Mouse (Mus musculus) stomach, embryonic 14.5 days (tissue): ENCODE measurements around the gene Rab7b. TPM values are rescaled to one million over a fixed set of nuclear protein-coding genes. Genes with fewer than 3 reads are reported as not detected.

Experiments used
- ATAC-seq: fragments of 200-750 bp; cut with Nextera tagmentation; 2 replicates; pipeline ENCODE4 v1.8.0; 2017; ENCODE audit warnings: low read depth, moderate TSS enrichment; ENCODE audit not compliant: insufficient number of reproducible peaks, insufficient read depth, low FRiP score
- H3K27ac ChIP-seq: fragments of 300-500 bp; sonication (generic); 2 replicates; pipeline ENCODE4 v1.5.1; 2014; ENCODE audit warnings: mild to moderate bottlenecking, low read length, moderate library complexity, mixed read lengths
- H3K27me3 ChIP-seq: fragments of 300-500 bp; sonication (generic); 2 replicates; pipeline ENCODE4 v1.6.1; 2014; ENCODE audit warnings: low read length, control low read depth, mixed read lengths; ENCODE audit not compliant: control insufficient read depth, insufficient read depth
- H3K36me3 ChIP-seq: fragments of 300-500 bp; sonication (generic); 2 replicates; pipeline ENCODE4 v1.6.1; 2014; ENCODE audit warnings: mild to moderate bottlenecking, control low read depth, low read length, moderate library complexity, mixed read lengths; ENCODE audit not compliant: control insufficient read depth, insufficient read depth
- H3K4me1 ChIP-seq: fragments of 300-500 bp; sonication (generic); 2 replicates; pipeline ENCODE4 v1.6.1; 2014; ENCODE audit warnings: low read length, control low read depth, mixed read lengths; ENCODE audit not compliant: control insufficient read depth, insufficient read depth
- H3K4me2 ChIP-seq: fragments of 300-500 bp; sonication (generic); replicated peaks from 2 replicates; pipeline ENCODE4 v1.6.1; 2014; ENCODE audit warnings: low read depth, low read length, control low read depth
- H3K4me3 ChIP-seq: fragments of 300-500 bp; sonication (generic); 2 replicates; pipeline ENCODE4 v1.5.1; 2014; ENCODE audit warnings: low read depth, low read length, control low read depth
- H3K9ac ChIP-seq: fragments of 300-500 bp; sonication (generic); replicated peaks from 2 replicates; pipeline ENCODE4 v1.6.1; 2014; ENCODE audit warnings: low read depth, mild to moderate bottlenecking, control low read depth, low read length, moderate library complexity, mixed read lengths
- H3K9me3 ChIP-seq: fragments of 300-500 bp; sonication (generic); 2 replicates; pipeline ENCODE4 v1.6.1; 2016; ENCODE audit warnings: low read depth, low read length, control low read depth; ENCODE audit not compliant: control insufficient read depth
- WGBS: fragments of 180-500 bp; shearing (Covaris S2); extraction: QIAGEN DNeasy Blood & Tissue Kit; methylation state at CpG from one replicate; pipeline ENCODE4 v1.1.7; 2014; 5-methylcytosine and 5-hydroxymethylcytosine counted together
- polyA plus RNA-seq: library from polyadenylated mRNA; unstranded; fragments of >200 nt; fragmentation: Nextera tagmentation; extraction: Ambion mirVana; gene quantifications from 2 replicates; pipeline ENCODE4 v1.2.1, GENCODE M21; 2014

Rab7b gene
- polyA plus RNA-seq, 1 experiment from 2014 or later = 3.9 TPM

- no peak for ATAC-seq
Measured at GRCm38 (mm10) chr1:131660266-131660665, 28.2 kb upstream of the Rab7b start.

DNA sequence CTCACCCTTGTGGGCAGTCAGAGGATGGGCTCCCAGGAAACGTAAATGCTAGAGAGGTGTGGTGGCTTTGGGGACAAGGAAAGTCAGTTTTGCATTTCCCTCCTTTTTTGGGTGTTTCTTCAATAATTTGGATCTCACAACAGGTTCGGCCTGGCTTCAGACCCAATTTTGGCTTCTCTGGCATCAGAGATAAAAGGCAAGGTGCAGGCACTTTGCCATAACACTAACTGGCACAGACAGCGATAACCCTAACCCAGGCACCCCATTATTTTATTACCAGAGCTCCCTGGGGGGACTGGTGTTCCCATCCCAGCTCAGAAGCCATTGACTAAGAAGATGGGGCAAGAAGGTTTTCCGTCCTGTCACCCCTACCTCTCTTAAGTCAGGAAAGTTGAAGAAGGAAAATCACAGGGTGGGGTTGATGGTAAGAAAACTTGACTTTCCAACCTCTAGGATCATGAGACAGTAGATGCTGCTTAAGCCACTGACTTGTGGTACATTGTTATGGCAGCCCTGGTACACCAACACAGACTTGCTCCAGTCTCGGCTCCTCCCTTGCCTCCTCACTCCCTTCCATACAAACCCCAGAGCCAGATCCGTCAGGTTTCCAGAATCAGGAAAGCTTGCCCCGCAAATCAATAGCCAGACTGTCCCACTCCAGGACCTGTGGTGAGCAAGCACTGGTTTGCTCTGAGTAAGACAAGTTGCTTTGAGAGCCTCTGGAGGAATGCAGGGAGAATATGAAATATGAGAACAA, 27.6 kb upstream of the Rab7b start:
- Histone ChIP-seq H3K9ac (no peak overlapping the region), H3K27ac (no peak overlapping the region), H3K4me2 (no peak overlapping the region), H3K4me3 (no peak overlapping the region), H3K4me1 (peaks cover 4% of the 10 kb centered on the region; the same call in 1 of the 2 replicates), H3K27me3 (no peaks in the 10 kb centered on the region), H3K36me3 (no peaks in the 10 kb centered on the region), H3K9me3 (no peaks in the 10 kb centered on the region)
- WGBS = 70% methylated on average over 7 of the region's 7 CpGs
- no peak for ATAC-seq

More at GRCm38 (mm10) chr1:131660266-131660665, 28.2 kb upstream of the Rab7b start:
- no peak overlapping the region for H3K27ac ChIP-seq
- no peak overlapping the region for H3K4me3 ChIP-seq
- H3K36me3 ChIP-seq = no peaks in the 10 kb centered on the region
- peaks cover 4% of the 10 kb centered on the region; the same call in 1 of the 2 replicates for H3K4me1 ChIP-seq
- no peaks in the 10 kb centered on the region for H3K9me3 ChIP-seq
- no peak overlapping the region for H3K9ac ChIP-seq
- no peaks in the 10 kb centered on the region for H3K27me3 ChIP-seq
- no peak overlapping the region for H3K4me2 ChIP-seq
- 81% methylated on average over 2 of the region's 2 CpGs for WGBS

DNA sequence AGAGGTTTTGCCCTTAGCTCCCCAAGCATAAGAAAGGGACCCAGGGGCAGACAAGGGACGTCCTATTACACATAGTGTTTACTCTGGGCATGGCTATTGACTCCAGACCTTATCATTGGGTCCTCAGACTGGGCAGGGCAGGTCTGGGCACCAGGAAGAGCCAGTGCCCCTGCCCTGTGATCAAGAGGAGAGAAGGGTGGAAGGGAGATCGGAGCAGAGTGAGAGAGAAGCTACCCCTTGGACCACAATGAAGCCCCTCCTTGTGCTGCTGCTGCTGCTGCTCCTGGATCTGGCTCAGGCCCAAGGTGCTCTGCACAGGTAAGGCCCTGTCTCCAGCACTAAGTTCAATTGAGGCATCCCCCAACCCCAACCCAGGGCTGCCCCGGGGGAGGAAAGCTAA, 26.7 kb upstream of the Rab7b start:
- H3K4me2 ChIP-seq = no peak overlapping the region
- no peaks in the 10 kb centered on the region for H3K9me3 ChIP-seq
- 62% methylated on average over 3 of the region's 3 CpGs for WGBS
- no peaks in the 10 kb centered on the region for H3K36me3 ChIP-seq
- H3K27me3 ChIP-seq = no peaks in the 10 kb centered on the region
- H3K4me1 ChIP-seq = peaks cover 4% of the 10 kb centered on the region; the same call in 1 of the 2 replicates
- peak; percentile 75 for ATAC-seq
- H3K9ac ChIP-seq = no peak overlapping the region
- no peak overlapping the region for H3K27ac ChIP-seq
- no peak overlapping the region for H3K4me3 ChIP-seq

DNA sequence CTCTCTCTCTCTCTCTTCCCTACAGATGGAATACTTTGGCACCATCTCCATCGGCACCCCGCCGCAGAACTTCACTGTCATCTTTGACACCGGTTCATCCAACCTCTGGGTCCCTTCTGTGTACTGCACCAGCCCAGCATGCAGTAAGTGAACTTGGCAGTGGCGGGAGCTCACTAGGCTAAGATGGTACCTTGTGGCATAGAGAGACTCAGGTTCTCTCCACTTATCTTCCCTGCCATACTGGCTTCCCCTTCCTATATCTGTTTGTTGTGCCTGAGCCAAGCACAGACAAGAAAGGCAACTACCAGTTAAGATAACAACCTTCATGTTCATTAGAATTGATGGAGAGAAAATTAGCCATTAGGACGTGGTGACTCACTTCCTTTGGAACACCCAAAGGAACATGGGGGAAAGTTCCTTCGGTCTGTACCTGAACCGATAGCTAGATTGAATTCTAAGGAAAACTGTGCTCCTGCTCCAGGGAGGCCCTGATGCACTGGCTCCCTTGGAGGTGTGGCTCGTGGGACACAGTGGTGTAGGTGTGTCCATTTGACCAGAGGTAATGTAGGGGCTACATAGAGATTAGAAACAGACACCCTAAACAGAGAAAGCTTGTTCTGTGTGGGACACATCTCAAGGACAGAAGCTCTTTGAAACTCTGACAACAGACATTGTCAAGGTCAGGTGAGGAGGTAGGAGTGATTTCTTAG, 25.1 kb upstream of the Rab7b start:
- Histone ChIP-seq H3K4me1 (no peaks in the 10 kb centered on the region), H3K9ac (no peak overlapping the region), H3K9me3 (no peaks in the 10 kb centered on the region), H3K27ac (no peak overlapping the region), H3K4me3 (no peak overlapping the region), H3K27me3 (no peaks in the 10 kb centered on the region), H3K36me3 (no peaks in the 10 kb centered on the region), H3K4me2 (no peak overlapping the region)
- ATAC-seq = no peak
- WGBS = 78% methylated on average over 9 of the region's 9 CpGs

- H3K4me3 ChIP-seq = no peak overlapping the region
- ATAC-seq = no peak
Measured at GRCm38 (mm10) chr1:131664136-131664535, 24.4 kb upstream of the Rab7b start.

GRCm38 (mm10) chr1:131665886-131666285, 22.6 kb upstream of the Rab7b start:
- Histone ChIP-seq H3K4me1 (no peaks in the 10 kb centered on the region), H3K4me3 (no peak overlapping the region), H3K9ac (no peak overlapping the region), H3K27me3 (no peaks in the 10 kb centered on the region), H3K4me2 (no peak overlapping the region), H3K27ac (no peak overlapping the region), H3K36me3 (no peaks in the 10 kb centered on the region), H3K9me3 (no peaks in the 10 kb centered on the region)
- 90% methylated on average over 1 of the region's 1 CpGs for WGBS
- no peak for ATAC-seq

More at GRCm38 (mm10) chr1:131664136-131664535, 24.4 kb upstream of the Rab7b start:
- H3K9ac ChIP-seq = no peak overlapping the region
- no peaks in the 10 kb centered on the region for H3K9me3 ChIP-seq
- WGBS = 90% methylated on average over 5 of the region's 5 CpGs
- H3K4me2 ChIP-seq = no peak overlapping the region
- H3K27me3 ChIP-seq = no peaks in the 10 kb centered on the region
- H3K4me1 ChIP-seq = no peaks in the 10 kb centered on the region
- no peak overlapping the region for H3K27ac ChIP-seq
- no peaks in the 10 kb centered on the region for H3K36me3 ChIP-seq

- no peak for ATAC-seq
- WGBS = 87% methylated on average over 8 of the region's 8 CpGs
- Histone ChIP-seq H3K4me3 (no peak overlapping the region), H3K36me3 (no peaks in the 10 kb centered on the region), H3K9ac (no peak overlapping the region), H3K27ac (no peak overlapping the region), H3K27me3 (no peaks in the 10 kb centered on the region), H3K4me2 (no peak overlapping the region), H3K4me1 (no peaks in the 10 kb centered on the region), H3K9me3 (no peaks in the 10 kb centered on the region)
Measured at GRCm38 (mm10) chr1:131671113-131671512, 17.4 kb upstream of the Rab7b start.

DNA sequence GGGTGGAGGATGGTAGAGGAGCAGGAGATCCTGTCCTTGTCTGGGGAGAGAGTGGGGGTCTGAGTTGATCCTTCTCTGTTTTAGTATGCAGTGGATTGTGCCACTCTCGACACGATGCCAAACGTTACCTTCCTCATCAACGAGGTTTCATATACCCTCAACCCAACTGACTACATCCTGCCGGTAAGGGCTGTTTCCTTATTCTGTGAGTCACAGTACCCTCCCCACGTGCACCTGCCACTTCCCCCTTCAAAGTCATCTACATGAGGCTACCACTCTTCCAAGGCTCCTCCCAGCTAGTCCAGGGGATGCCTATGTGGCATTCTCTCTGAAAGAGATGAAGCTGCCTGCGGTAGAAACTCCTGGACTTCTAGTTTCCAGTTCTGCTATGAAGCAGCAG, 16.1 kb upstream of the Rab7b start:
- no peak overlapping the region for H3K9ac ChIP-seq
- 83% methylated on average over 7 of the region's 7 CpGs for WGBS
- ATAC-seq = no peak
- no peaks in the 10 kb centered on the region for H3K36me3 ChIP-seq
- no peaks in the 10 kb centered on the region for H3K4me1 ChIP-seq
- H3K4me3 ChIP-seq = no peak overlapping the region
- no peak overlapping the region for H3K4me2 ChIP-seq
- H3K27ac ChIP-seq = no peak overlapping the region
- no peaks in the 10 kb centered on the region for H3K9me3 ChIP-seq
- H3K27me3 ChIP-seq = no peaks in the 10 kb centered on the region
